Mouse (Mus musculus) heart, postnatal 0 days (tissue): ENCODE measurements around the gene Kcnma1. TPM values are rescaled to one million over a fixed set of nuclear protein-coding genes. Genes with fewer than 3 reads are reported as not detected.

Experiments used
- ATAC-seq: fragments of 200-750 bp; cut with Nextera tagmentation; 2 replicates; pipeline ENCODE4 v1.8.0; 2017; ENCODE audit warnings: low read depth, moderate number of reproducible peaks, moderate library complexity; ENCODE audit not compliant: insufficient read depth
- DNase-seq: peaks from one replicate; pipeline ENCODE4 v3.0.0-alpha.2; 2016; ENCODE audit warnings: low spot score
- H3K27ac ChIP-seq: fragments of 300-500 bp; sonication (generic); 2 replicates; pipeline ENCODE4 v1.5.1; 2014; ENCODE audit warnings: low read depth, mild to moderate bottlenecking
- H3K27me3 ChIP-seq: fragments of 300-500 bp; sonication (generic); 2 replicates; pipeline ENCODE4 v1.6.1; 2014; ENCODE audit warnings: low read length, mixed read lengths; ENCODE audit not compliant: control insufficient read depth, insufficient read depth
- H3K36me3 ChIP-seq: fragments of 300-500 bp; sonication (generic); replicated peaks from 2 replicates; pipeline ENCODE4 v1.6.1; 2014; ENCODE audit warnings: low read length, mixed read lengths; ENCODE audit not compliant: control insufficient read depth, insufficient read depth
- H3K4me1 ChIP-seq: fragments of 300-500 bp; sonication (generic); 2 replicates; pipeline ENCODE4 v1.6.1; 2014; ENCODE audit warnings: antibody characterized with exemption; ENCODE audit not compliant: control insufficient read depth, insufficient read depth
- H3K4me2 ChIP-seq: fragments of 300-500 bp; sonication (generic); 2 replicates; pipeline ENCODE4 v1.6.1; 2014; ENCODE audit warnings: low read depth, mild to moderate bottlenecking, low read length, moderate library complexity
- H3K4me3 ChIP-seq: fragments of 300-500 bp; sonication (generic); 2 replicates; pipeline ENCODE4 v1.5.1; 2014; ENCODE audit warnings: low read depth, low read length
- H3K9ac ChIP-seq: fragments of 300-500 bp; sonication (generic); replicated peaks from 2 replicates; pipeline ENCODE4 v1.6.1; 2014; ENCODE audit warnings: low read depth, low read length, mixed read lengths
- H3K9me3 ChIP-seq: fragments of 300-500 bp; sonication (generic); replicated peaks from 2 replicates; pipeline ENCODE4 v1.6.1; 2016; ENCODE audit warnings: low read length; ENCODE audit not compliant: control insufficient read depth
- CTCF ChIP-seq: IDR thresholded peaks from 2 replicates; pipeline ENCODE4 v1.5.1; 2016; ENCODE audit warnings: antibody characterized with exemption, control low read depth, low read depth
- EP300 ChIP-seq: IDR thresholded peaks from 2 replicates; pipeline ENCODE4 v1.6.1; 2016; ENCODE audit warnings: antibody characterized with exemption, low read depth
- WGBS: fragments of 180-500 bp; shearing (Covaris S2); extraction: QIAGEN DNeasy Blood & Tissue Kit; methylation state at CpG from one replicate; pipeline ENCODE4 v1.1.7; 2014; 5-methylcytosine and 5-hydroxymethylcytosine counted together
- polyA plus RNA-seq: library from polyadenylated mRNA; unstranded; fragments of >200 nt; fragmentation: Nextera tagmentation; extraction: Ambion mirVana; gene quantifications from 2 replicates; pipeline ENCODE4 v1.2.1, GENCODE M21; 2015
- total RNA-seq: library from RNA; depleted of rRNA; stranded (reverse); fragments of >200 nt; gene quantifications from 2 replicates; pipeline ENCODE4 v1.2.3, GENCODE M21; 2014; ENCODE audit warnings: low replicate concordance

The Kcnma1 gene
- total and polyA plus RNA-seq, 2 experiments from 2014 or later, result 0.10 to 1.3 TPM

GRCm38 (mm10) chr14:23385776-23386608, 628.3 kb downstream of the Kcnma1 start:
- no peak overlapping the region for H3K27ac ChIP-seq
- WGBS, result 45% methylated on average over 11 of the region's 11 CpGs
- ATAC-seq, result no peak
- H3K4me1 ChIP-seq, result no peaks in the 10 kb centered on the region
- H3K36me3 ChIP-seq, result no peaks in the 10 kb centered on the region
- no peak for DNase-seq
- H3K9ac ChIP-seq, result no peak overlapping the region
- TF ChIP-seq EP300, result no peak
- no peak for TF ChIP-seq CTCF
- H3K4me3 ChIP-seq, result no peak overlapping the region
- H3K4me2 ChIP-seq, result no peak overlapping the region
- no peaks in the 10 kb centered on the region for H3K9me3 ChIP-seq
- H3K27me3 ChIP-seq, result no peaks in the 10 kb centered on the region

GRCm38 (mm10) chr14:23378351-23379087, 635.8 kb downstream of the Kcnma1 start:
- no peak for TF ChIP-seq EP300
- TF ChIP-seq CTCF, result no peak
- Histone ChIP-seq H3K36me3 (no peaks in the 10 kb centered on the region), H3K4me2 (no peak overlapping the region), H3K9me3 (no peaks in the 10 kb centered on the region), H3K4me3 (no peak overlapping the region), H3K27me3 (no peaks in the 10 kb centered on the region), H3K9ac (no peak overlapping the region), H3K27ac (no peak overlapping the region), H3K4me1 (peaks cover 7% of the 10 kb centered on the region; the same call in 1 of the 2 replicates)
- DNase-seq, result no peak
- no peak for ATAC-seq
- WGBS, result 68% methylated on average over 6 of the region's 6 CpGs

- Histone ChIP-seq H3K27ac (no peak overlapping the region), H3K9me3 (no peaks in the 10 kb centered on the region), H3K36me3 (no peaks in the 10 kb centered on the region), H3K4me3 (no peak overlapping the region), H3K4me2 (no peak overlapping the region), H3K27me3 (no peaks in the 10 kb centered on the region), H3K9ac (no peak overlapping the region), H3K4me1 (peaks cover under 1% of the 10 kb centered on the region; the same call in 1 of the 2 replicates)
- WGBS, result 67% methylated on average over 3 of the region's 3 CpGs
- TF ChIP-seq CTCF (no peak), EP300 (no peak)
- no peak for DNase-seq
- ATAC-seq, result no peak
Measured at GRCm38 (mm10) chr14:23372021-23372420, 642.3 kb downstream of the Kcnma1 start.

- Histone ChIP-seq H3K36me3 (no peaks in the 10 kb centered on the region), H3K9me3 (no peaks in the 10 kb centered on the region), H3K27ac (no peak overlapping the region), H3K4me1 (no peaks in the 10 kb centered on the region), H3K4me2 (no peak overlapping the region), H3K9ac (no peak overlapping the region), H3K27me3 (no peaks in the 10 kb centered on the region), H3K4me3 (no peak overlapping the region)
- no peak for ATAC-seq
- no peak for DNase-seq
- TF ChIP-seq EP300 (no peak), CTCF (no peak)
- 61% methylated on average over 11 of the region's 11 CpGs for WGBS
Measured at GRCm38 (mm10) chr14:23360491-23360995, 653.7 kb downstream of the Kcnma1 start.

- DNase-seq (no peak), ATAC-seq (no peak)
- Histone ChIP-seq H3K4me3 (no peak overlapping the region), H3K4me1 (no peaks in the 10 kb centered on the region), H3K4me2 (no peak overlapping the region), H3K9ac (no peak overlapping the region), H3K27me3 (no peaks in the 10 kb centered on the region), H3K9me3 (no peaks in the 10 kb centered on the region), H3K27ac (no peak overlapping the region), H3K36me3 (no peaks in the 10 kb centered on the region)
- WGBS, result 83% methylated on average over 6 of the region's 6 CpGs
- TF ChIP-seq EP300 (no peak), CTCF (no peak)
Measured at GRCm38 (mm10) chr14:23358776-23359175, 655.5 kb downstream of the Kcnma1 start.
